In the genomic region with DNA sequence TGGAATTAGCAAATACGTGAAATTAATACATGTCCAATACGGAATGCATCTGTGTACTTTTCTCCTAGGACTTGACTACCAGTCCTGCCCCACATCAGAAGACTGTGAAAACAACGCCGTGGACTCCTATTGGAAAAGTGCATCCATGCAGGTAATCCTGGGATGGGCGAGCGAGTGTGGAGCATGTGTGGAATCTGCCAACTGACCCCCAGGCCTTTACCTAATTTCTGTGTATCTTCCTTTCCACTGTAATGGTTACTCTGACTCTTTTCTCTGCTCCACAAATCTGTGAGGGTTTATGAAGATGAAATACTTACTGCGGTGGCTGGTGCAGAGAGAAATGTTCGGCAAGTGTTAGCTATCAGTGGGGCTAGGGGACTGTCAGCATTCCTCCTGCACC, we compare ENCODE assay signal across 11 mouse cellular contexts.
"Had no signal": no experiment of that assay in that cellular context is flagged by ENCODE, and none has a peak within 500 bp of the region (broad histone marks: within the 10 kb centered on the region; RNA-seq: fewer than 3 reads in every experiment).

No protein-coding gene starts in this region.

- DNase-seq: liver, postnatal 0 days; lung, adult 2 months; lung, postnatal 14 days; lung, postnatal 36 days; right cerebral cortex, postnatal 14 days; spleen, adult 18-20 months; thymus, adult 18-20 months; thymus, postnatal 36 days had no signal

- ATAC-seq: liver, postnatal 0 days; lung, postnatal 0 days; midbrain, embryonic 13.5 days; midbrain, embryonic 15.5 days had no signal
